Mouse (Mus musculus): ENCODE data around the gene Tmem158. TPM values are rescaled to one million over a fixed set of nuclear protein-coding genes. Genes with fewer than 3 reads are reported as not detected.

Tmem158 gene
- polyA plus RNA-seq, 1 experiment: 2.8 TPM

- no peaks in the 10 kb centered on the region for H3K4me1 ChIP-seq (ENCODE audit: control insufficient read depth, insufficient read depth, low read length)
- H3K36me3 ChIP-seq (ENCODE audit: control insufficient read depth, insufficient read depth, low read length): no peaks in the 10 kb centered on the region
- no peak overlapping the region for H3K4me3 ChIP-seq (ENCODE audit: insufficient read depth, low read depth, low read length)
- no peaks in the 10 kb centered on the region for H3K27me3 ChIP-seq (replicated peaks; ENCODE audit: control insufficient read depth, insufficient read depth, low read length)
- DNase-seq: no peak
- H3K27ac ChIP-seq (ENCODE audit: insufficient read depth, low read depth, low read length): no peak overlapping the region; the same call in 1 of the 2 replicates
- no peak for TF ChIP-seq POLR2A (IDR thresholded peaks at IDR 0.05; ENCODE audit: low read depth, low read length)
- TF ChIP-seq CTCF (conservative IDR thresholded peaks at IDR 0.05; ENCODE audit: insufficient read depth, insufficient read length, low read depth, low read length): no peak
- WGBS: 50% methylated on average over 5 of the region's 5 CpGs
Measured at GRCm38 (mm10) chr9:123219826-123220225, 40.7 kb downstream of the Tmem158 start.

GRCm38 (mm10) chr9:123215621-123216440, 44.7 kb downstream of the Tmem158 start, which contains the start of gene Cdcp1:
TSS of gene Cdcp1 (minus strand) at chr9:123216038.
- TF ChIP-seq CTCF (conservative IDR thresholded peaks at IDR 0.05; ENCODE audit: insufficient read depth, insufficient read length, low read depth, low read length) (no peak), POLR2A (IDR thresholded peaks at IDR 0.05; ENCODE audit: low read depth, low read length) (no peak)
- peak; percentile 92 for DNase-seq
- Histone ChIP-seq H3K4me1 (ENCODE audit: control insufficient read depth, insufficient read depth, low read length) (peaks cover 14% of the 10 kb centered on the region), H3K4me3 (ENCODE audit: insufficient read depth, low read depth, low read length) (peak within 1 kb of the TSS; percentile 47), H3K27ac (ENCODE audit: insufficient read depth, low read depth, low read length) (peak within 1 kb of the TSS; percentile 75), H3K36me3 (ENCODE audit: control insufficient read depth, insufficient read depth, low read length) (no peaks in the 10 kb centered on the region), H3K27me3 (replicated peaks; ENCODE audit: control insufficient read depth, insufficient read depth, low read length) (no peaks in the 10 kb centered on the region)
- 17% methylated on average over 45 of the region's 45 CpGs for WGBS

- H3K4me1 ChIP-seq (ENCODE audit: control insufficient read depth, insufficient read depth, low read length): peaks cover 14% of the 10 kb centered on the region
- H3K27ac ChIP-seq (ENCODE audit: insufficient read depth, low read depth, low read length): peak overlapping the region; percentile 59
- TF ChIP-seq POLR2A (IDR thresholded peaks at IDR 0.05; ENCODE audit: low read depth, low read length): no peak
- no peaks in the 10 kb centered on the region for H3K27me3 ChIP-seq (replicated peaks; ENCODE audit: control insufficient read depth, insufficient read depth, low read length)
- 44% methylated on average over 9 of the region's 9 CpGs for WGBS
- no peak overlapping the region for H3K4me3 ChIP-seq (ENCODE audit: insufficient read depth, low read depth, low read length)
- H3K36me3 ChIP-seq (ENCODE audit: control insufficient read depth, insufficient read depth, low read length): no peaks in the 10 kb centered on the region
- DNase-seq: peak; percentile 87
Measured at GRCm38 (mm10) chr9:123213371-123213770, 47.2 kb downstream of the Tmem158 start.

Other genes starting within 250 kb of the Tmem158 start
- gene Tmem42, start 239.4 kb downstream of the Tmem158 start, polyA plus RNA-seq (2012; rRNA removed): 19.8 and 23.1 TPM in 2 replicates
- gene Tgm4, start 226.0 kb downstream of the Tmem158 start, polyA plus RNA-seq (2012; rRNA removed): 0.04 TPM in 1 of 2 replicates, not detected in the other
- 97.4 and 141 TPM in 2 replicates for gene Zdhhc3, start 147.6 kb downstream of the Tmem158 start, polyA plus RNA-seq (2012; rRNA removed)
- gene Exosc7, start 147.5 kb downstream of the Tmem158 start, polyA plus RNA-seq (2012; rRNA removed): 34.9 and 44.3 TPM in 2 replicates
- gene Clec3b, start 109.8 kb downstream of the Tmem158 start, polyA plus RNA-seq (2012; rRNA removed): 16.2 and 24.9 TPM in 2 replicates
- gene Cdcp1, start 44.7 kb downstream of the Tmem158 start, polyA plus RNA-seq (2012; rRNA removed): 17.9 and 22.4 TPM in 2 replicates
- gene Lars2, start 106.2 kb upstream of the Tmem158 start, polyA plus RNA-seq (2012; rRNA removed): 432 and 1,036 TPM in 2 replicates
- 56.9 and 58.7 TPM in 2 replicates for gene Limd1, start 217.9 kb upstream of the Tmem158 start, polyA plus RNA-seq (2012; rRNA removed)